Mouse (Mus musculus) megakaryocyte, adult 5-6 weeks (primary cell): ENCODE data around the gene Csnka2ip. TPM values are rescaled to one million over a fixed set of nuclear protein-coding genes. Genes with fewer than 3 reads are reported as not detected.

Experiments
- total RNA-seq, 2 experiments: library from RNA; stranded (forward) in 1 of 2; stranded (reverse) in 1 of 2; fragments of 153-499, 151-499 nt in 1 of 2; fragments of 221-1000, 200-1000 nt in 1 of 2; gene quantifications; 2 replicates each; pipeline versions ENCODE4 v1.2.3 to v1.2.4; 2015 to 2017

Gene Csnka2ip
- total RNA-seq, 2 experiments from 2014 or later, result not detected

Other genes with a start within 250 kb of the Csnka2ip start
- gene 4930453N24Rik, start 168.8 kb upstream of the Csnka2ip start, total RNA-seq (2015), result 35.5 and 45.8 TPM in 2 replicates
- 20.9 and 22.2 TPM in 2 replicates for gene 4930453N24Rik, start 168.8 kb upstream of the Csnka2ip start, total RNA-seq (2017)
- 19.2 and 21.1 TPM in 2 replicates for gene Zfp654, start 249.2 kb upstream of the Csnka2ip start, total RNA-seq (2015)
- gene Zfp654, start 249.2 kb upstream of the Csnka2ip start, total RNA-seq (2017), result 10.8 and 14.1 TPM in 2 replicates
- 111 and 133 TPM in 2 replicates for gene Cggbp1, start 249.6 kb upstream of the Csnka2ip start, total RNA-seq (2015)
- 103 and 104 TPM in 2 replicates for gene Cggbp1, start 249.6 kb upstream of the Csnka2ip start, total RNA-seq (2017)